Mouse (Mus musculus) lung, postnatal 0 days (tissue): ENCODE measurements around the gene Gria4. TPM values are rescaled to one million over a fixed set of nuclear protein-coding genes. Genes with fewer than 3 reads are reported as not detected.
"Not testable (repeated sequence)": the region's sequence is repeated elsewhere in the genome, so short reads cannot be mapped to it uniquely, and the experiment has no call there.

Experiments
- ATAC-seq: fragments of 200-750 bp; cut with Nextera tagmentation; 2 replicates; pipeline ENCODE4 v1.8.0; 2017; ENCODE audit warnings: moderate library complexity
- DNase-seq: peaks from one replicate; pipeline ENCODE4 v3.0.0-alpha.2; 2016; ENCODE audit warnings: low spot score
- H3K27ac ChIP-seq: fragments of 300-500 bp; sonication (generic); 2 replicates; pipeline ENCODE4 v1.5.1; 2014; ENCODE audit warnings: antibody characterized with exemption, mild to moderate bottlenecking, low read length, mixed read lengths
- H3K27me3 ChIP-seq: fragments of 300-500 bp; sonication (generic); replicated peaks from 2 replicates; pipeline ENCODE4 v1.6.1; 2014; ENCODE audit warnings: low read length, mixed read lengths; ENCODE audit not compliant: insufficient read depth
- H3K36me3 ChIP-seq: fragments of 300-500 bp; sonication (generic); 2 replicates; pipeline ENCODE4 v1.6.1; 2014; ENCODE audit warnings: low read length, mixed read lengths; ENCODE audit not compliant: insufficient read depth
- H3K4me1 ChIP-seq: fragments of 300-500 bp; sonication (generic); 2 replicates; pipeline ENCODE4 v1.6.1; 2014; ENCODE audit warnings: antibody characterized with exemption, low read depth, low read length, mixed read lengths; ENCODE audit not compliant: insufficient read depth
- H3K4me2 ChIP-seq: fragments of 300-500 bp; sonication (generic); replicated peaks from 2 replicates; pipeline ENCODE4 v1.6.1; 2014; ENCODE audit warnings: low read depth, mild to moderate bottlenecking, low read length, moderate library complexity, mixed read lengths
- H3K4me3 ChIP-seq: fragments of 300-500 bp; sonication (generic); 2 replicates; pipeline ENCODE4 v1.5.1; 2014; ENCODE audit warnings: low read depth, low read length
- H3K9ac ChIP-seq: fragments of 300-500 bp; sonication (generic); replicated peaks from 2 replicates; pipeline ENCODE4 v1.6.1; 2014; ENCODE audit warnings: low read depth, mild to moderate bottlenecking
- H3K9me3 ChIP-seq: fragments of 300-500 bp; sonication (generic); 2 replicates; pipeline ENCODE4 v1.6.1; 2016; ENCODE audit warnings: low read length, mixed read lengths
- CTCF ChIP-seq: IDR thresholded peaks from 2 replicates; pipeline ENCODE4 v1.5.1; 2016; ENCODE audit warnings: antibody characterized with exemption, mild to moderate bottlenecking
- EP300 ChIP-seq: IDR thresholded peaks from 2 replicates; pipeline ENCODE4 v1.6.1; 2016; ENCODE audit warnings: antibody characterized with exemption, mild to moderate bottlenecking, control low read depth
- WGBS: fragments of 180-500 bp; shearing (Covaris S2); extraction: QIAGEN DNeasy Blood & Tissue Kit; methylation state at CpG from one replicate; pipeline ENCODE4 v1.1.7; 2014; 5-methylcytosine and 5-hydroxymethylcytosine counted together
- polyA plus RNA-seq: library from polyadenylated mRNA; unstranded; fragments of >200 nt; fragmentation: Nextera tagmentation; extraction: Ambion mirVana; gene quantifications from 2 replicates; pipeline ENCODE4 v1.2.1, GENCODE M21; 2015

Gria4 gene
- polyA plus RNA-seq, 1 experiment from 2014 or later, result 0.05 TPM

DNA sequence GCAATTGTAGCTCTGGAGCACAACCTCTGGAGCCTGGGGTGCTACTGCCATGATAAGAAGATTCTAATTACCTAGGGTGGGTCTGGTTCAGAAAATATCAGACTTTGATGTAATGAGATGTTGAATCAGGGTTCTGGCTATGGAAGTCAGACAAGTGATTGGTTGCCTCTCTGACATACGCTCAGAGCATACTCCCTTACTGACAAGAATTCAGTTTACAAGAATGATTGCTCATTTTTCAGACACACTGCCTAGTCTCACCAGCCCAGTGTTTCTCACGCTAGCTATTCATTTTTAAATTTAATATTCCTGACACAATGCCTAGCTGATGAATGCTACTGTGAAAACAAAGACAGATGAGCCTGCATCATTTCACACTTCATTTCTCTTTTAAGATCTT lies 311.5 kb downstream of the Gria4 start:
- H3K4me2 ChIP-seq, result no peak overlapping the region
- H3K36me3 ChIP-seq, result no peaks in the 10 kb centered on the region
- no peak overlapping the region for H3K27ac ChIP-seq
- no peaks in the 10 kb centered on the region for H3K9me3 ChIP-seq
- no peaks in the 10 kb centered on the region for H3K4me1 ChIP-seq
- H3K4me3 ChIP-seq, result no peak overlapping the region
- DNase-seq (no peak), ATAC-seq (no peak)
- no peak overlapping the region for H3K9ac ChIP-seq
- TF ChIP-seq CTCF (no peak), EP300 (no peak)
- H3K27me3 ChIP-seq, result no peaks in the 10 kb centered on the region
- 61% methylated on average over 2 of the region's 2 CpGs for WGBS

DNA sequence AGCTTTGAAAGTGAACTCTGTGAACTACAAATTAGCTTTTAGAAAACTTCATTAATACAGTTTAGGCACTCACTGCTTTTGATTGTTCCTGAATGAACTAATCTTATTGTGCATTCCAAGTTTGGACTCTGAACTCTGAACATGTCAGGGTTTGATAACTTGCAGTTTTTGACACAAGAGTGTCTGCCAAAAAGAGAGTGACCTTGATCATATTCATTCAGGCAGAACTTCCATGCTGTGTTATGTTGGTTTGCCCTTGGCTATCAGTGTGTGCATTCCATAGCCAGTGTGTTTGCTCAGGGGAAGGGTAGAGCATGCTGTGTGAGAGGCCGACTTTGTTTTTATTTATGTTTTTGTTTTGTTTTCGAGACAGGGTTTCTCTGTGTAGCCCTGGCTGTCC lies 325.2 kb downstream of the Gria4 start:
- Histone ChIP-seq H3K36me3 (no peaks in the 10 kb centered on the region), H3K9me3 (no peaks in the 10 kb centered on the region), H3K27me3 (no peaks in the 10 kb centered on the region), H3K4me2 (no peak overlapping the region), H3K9ac (no peak overlapping the region), H3K4me1 (no peaks in the 10 kb centered on the region), H3K27ac (no peak overlapping the region), H3K4me3 (no peak overlapping the region)
- ATAC-seq (no peak), DNase-seq (no peak)
- TF ChIP-seq EP300 (no peak), CTCF (no peak)
- WGBS, result 49% methylated on average over 2 of the region's 2 CpGs

DNA sequence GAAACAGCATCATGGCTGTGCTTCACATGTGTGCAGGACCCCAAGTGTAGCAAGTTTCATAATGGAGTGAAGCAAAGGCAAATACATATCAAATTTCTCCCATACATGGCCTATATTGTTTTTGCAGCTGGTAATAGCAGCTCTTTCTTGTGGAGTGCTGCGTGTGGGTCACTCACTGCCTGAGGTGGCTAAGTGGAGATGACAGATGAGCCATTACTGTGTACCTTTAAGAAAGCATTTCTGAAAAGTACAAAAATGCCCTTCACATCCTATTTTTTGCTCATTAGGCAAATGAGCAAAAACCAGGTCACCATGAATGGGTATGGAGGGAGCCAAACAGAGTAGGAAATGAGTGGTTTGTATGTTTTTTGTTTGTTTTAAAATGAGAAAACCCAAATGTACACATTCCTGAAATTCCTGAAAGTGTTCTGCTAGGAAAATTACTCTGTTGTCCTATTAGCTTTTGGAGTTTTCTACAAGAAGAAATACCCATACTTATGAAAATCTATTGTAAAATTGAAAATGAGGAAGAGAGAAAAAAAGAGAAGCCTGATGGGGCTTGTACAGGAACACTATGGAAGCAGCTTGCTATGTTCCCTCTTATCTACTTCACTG lies 336.5 kb downstream of the Gria4 start:
- no peak for DNase-seq
- no peak for ATAC-seq
- no peak overlapping the region for H3K4me3 ChIP-seq
- no peaks in the 10 kb centered on the region for H3K4me1 ChIP-seq
- no peak for TF ChIP-seq EP300
- no peak for TF ChIP-seq CTCF
- H3K4me2 ChIP-seq, result no peak overlapping the region
- H3K36me3 ChIP-seq, result no peaks in the 10 kb centered on the region
- H3K27me3 ChIP-seq, result no peaks in the 10 kb centered on the region
- no peak overlapping the region for H3K9ac ChIP-seq
- H3K9me3 ChIP-seq, result no peaks in the 10 kb centered on the region
- H3K27ac ChIP-seq, result no peak overlapping the region
- 47% methylated on average over 1 of the region's 1 CpGs for WGBS

DNA sequence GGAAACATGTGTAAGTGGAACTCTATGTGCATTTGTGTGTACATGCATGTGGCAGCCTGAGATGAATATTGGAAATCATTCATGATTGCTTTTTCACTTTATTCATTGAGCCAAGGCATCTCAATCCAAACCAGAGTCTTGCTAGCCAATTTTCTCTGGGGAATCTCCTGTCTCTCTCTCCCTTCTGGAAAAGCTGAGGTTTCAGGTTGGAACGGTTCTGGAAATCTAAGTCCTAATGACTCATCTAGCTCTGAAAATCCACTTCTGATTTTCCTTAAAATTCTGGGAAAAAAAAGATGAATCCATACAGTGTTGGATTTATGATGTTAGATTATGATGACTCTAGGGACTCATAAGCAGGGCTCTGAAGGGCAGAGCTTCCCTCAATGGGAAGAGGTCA lies 337.8 kb downstream of the Gria4 start:
- no peak overlapping the region for H3K4me3 ChIP-seq
- no peaks in the 10 kb centered on the region for H3K36me3 ChIP-seq
- DNase-seq (no peak), ATAC-seq (no peak)
- no peak overlapping the region for H3K27ac ChIP-seq
- H3K4me2 ChIP-seq, result no peak overlapping the region
- no peaks in the 10 kb centered on the region for H3K4me1 ChIP-seq
- H3K27me3 ChIP-seq, result no peaks in the 10 kb centered on the region
- no peak overlapping the region for H3K9ac ChIP-seq
- TF ChIP-seq CTCF (no peak), EP300 (no peak)
- no peaks in the 10 kb centered on the region for H3K9me3 ChIP-seq
- WGBS, result 67% methylated on average over 1 of the region's 1 CpGs

DNA sequence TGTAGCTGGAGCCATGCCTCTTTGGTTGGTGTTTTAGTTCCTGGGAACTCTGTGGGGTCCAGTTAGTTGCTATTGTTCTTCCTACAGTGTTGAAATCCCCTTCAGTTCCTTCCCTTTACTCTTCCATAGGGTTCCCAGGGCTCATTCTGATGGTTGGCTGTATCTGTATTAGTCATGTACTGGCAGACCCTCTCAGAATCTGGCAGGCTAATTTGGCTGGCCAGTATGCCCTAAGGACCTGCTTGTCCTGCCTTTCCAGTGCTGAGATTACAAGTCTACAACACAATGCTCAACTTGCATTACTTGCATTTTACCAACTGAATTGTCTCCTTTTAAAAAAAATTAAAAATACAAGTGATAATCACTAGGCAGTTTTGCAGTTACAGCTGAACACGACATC lies 338.4 kb downstream of the Gria4 start:
- no peak for DNase-seq
- 92% methylated on average over 1 of the region's 1 CpGs for WGBS
- Histone ChIP-seq H3K4me1 (no peaks in the 10 kb centered on the region), H3K9ac (no peak overlapping the region), H3K4me2 (no peak overlapping the region), H3K4me3 (no peak overlapping the region), H3K9me3 (no peaks in the 10 kb centered on the region), H3K27me3 (no peaks in the 10 kb centered on the region), H3K27ac (no peak overlapping the region), H3K36me3 (no peaks in the 10 kb centered on the region)
- TF ChIP-seq EP300 (no peak), CTCF (no peak)
- ATAC-seq, result no peak

DNA sequence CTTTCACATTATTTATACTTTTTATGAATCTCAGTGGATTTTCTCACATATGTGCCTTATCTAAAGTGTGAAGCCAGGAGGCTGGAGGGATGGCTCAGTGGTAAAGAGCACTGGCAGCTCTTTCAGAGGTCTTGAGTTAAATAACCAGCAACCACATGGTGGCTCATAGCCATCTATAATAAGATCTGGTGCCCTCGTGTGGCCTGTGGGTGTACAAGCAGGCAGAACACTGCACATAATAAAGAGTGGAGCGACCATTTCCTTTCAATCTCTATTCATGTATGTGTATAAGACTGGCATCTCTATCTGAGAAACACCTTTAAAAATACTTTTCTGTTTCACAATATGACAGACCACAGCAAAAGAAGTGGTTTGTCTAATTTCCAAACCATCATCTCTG lies 353.1 kb downstream of the Gria4 start:
- peak; percentile 52 for DNase-seq
- Histone ChIP-seq H3K4me1 (no peaks in the 10 kb centered on the region), H3K27ac (no peak overlapping the region), H3K4me3 (no peak overlapping the region), H3K9me3 (no peaks in the 10 kb centered on the region), H3K4me2 (no peak overlapping the region), H3K9ac (no peak overlapping the region), H3K36me3 (no peaks in the 10 kb centered on the region), H3K27me3 (no peaks in the 10 kb centered on the region)
- WGBS, result 16% methylated on average over 2 of the region's 2 CpGs
- TF ChIP-seq CTCF (peak; percentile 68), EP300 (no peak)
- ATAC-seq, result no peak

DNA sequence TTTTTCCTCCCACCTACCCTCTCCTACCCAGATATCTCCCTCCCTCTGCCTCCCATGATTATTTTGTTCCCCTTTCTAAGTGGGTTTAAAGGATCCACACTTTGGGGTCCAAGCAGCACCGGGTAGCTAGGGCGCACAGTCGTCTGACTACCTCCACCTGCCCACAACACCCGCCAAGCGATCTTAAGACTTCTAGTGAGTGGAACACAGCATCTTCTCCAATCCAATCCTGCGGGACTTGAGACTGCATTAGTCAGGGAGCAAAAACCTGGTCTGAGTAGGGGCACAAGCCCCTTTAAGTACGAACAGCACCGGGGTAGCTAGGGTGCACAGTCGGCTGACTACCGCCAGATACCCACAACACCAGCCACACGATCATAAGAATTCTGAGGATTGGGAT lies 395.2 kb downstream of the Gria4 start:
- H3K27ac ChIP-seq, H3K27me3 ChIP-seq, H3K36me3 ChIP-seq, H3K4me3 ChIP-seq, H3K4me1 ChIP-seq, H3K4me2 ChIP-seq, H3K9ac ChIP-seq, ATAC-seq, H3K9me3 ChIP-seq, DNase-seq: not testable (repeated sequence)
- WGBS, result 92% methylated on average over 11 of the region's 11 CpGs
